Mouse (Mus musculus): ENCODE measurements around the gene Itga1. TPM values are rescaled to one million over a fixed set of nuclear protein-coding genes. Genes with fewer than 3 reads are reported as not detected.

The Itga1 gene
- total and polyA plus RNA-seq, 3 experiments: not detected

GRCm38 (mm10) chr13:114923331-114923730 lies 178.4 kb downstream of the Itga1 start:
- TF ChIP-seq TCF12 (IDR thresholded peaks at IDR 0.05; ENCODE audit: low read depth, low read length) (no peak), ELF1 (IDR thresholded peaks at IDR 0.05; ENCODE audit: low read depth, low read length) (no peak), BHLHE40 (IDR thresholded peaks at IDR 0.05; ENCODE audit: borderline replicate concordance, low read depth, low read length) (no peak), CHD1 (IDR thresholded peaks at IDR 0.05; ENCODE audit: low read depth, low read length) (no peak), CTCF (IDR thresholded peaks at IDR 0.05 in 2 of 3, conservative IDR thresholded peaks at IDR 0.05 in 1 of 3; ENCODE audit: control insufficient read depth in 1 of 3, insufficient read depth in 1 of 3, low read depth in 2 of 3, low read length in 3 of 3, poor library complexity in 1 of 3, severe bottlenecking in 1 of 3) (no peak), ZKSCAN1 (IDR thresholded peaks at IDR 0.05; ENCODE audit: low read depth, low read length) (no peak), ZNF384 (IDR thresholded peaks at IDR 0.05; ENCODE audit: low read depth, low read length) (no peak), MAFK (IDR thresholded peaks at IDR 0.05; ENCODE audit: borderline replicate concordance, low read depth, low read length) (no peak), USF2 (IDR thresholded peaks at IDR 0.05; ENCODE audit: borderline replicate concordance in 1 of 2, insufficient read depth in 1 of 2, low read depth in 1 of 2, low read length in 2 of 2) (no peak)
- Histone ChIP-seq H3K9ac (ENCODE audit: control insufficient read depth, low read depth, low read length, poor library complexity, severe bottlenecking) (no peak overlapping the region), H3K4me1 (ENCODE audit: control insufficient read depth in 1 of 2, insufficient read depth in 2 of 2, low read length in 2 of 2) (no peaks in the 10 kb centered on the region)

GRCm38 (mm10) chr13:114915767-114916166 lies 186.0 kb downstream of the Itga1 start:
- Histone ChIP-seq H3K4me3 (ENCODE audit: control insufficient read depth in 1 of 2, insufficient read depth in 1 of 2, low read depth in 2 of 2, low read length in 2 of 2) (no peak overlapping the region), H3K79me2 (ENCODE audit: control insufficient read depth, insufficient read depth, low read length, poor library complexity) (no peaks in the 10 kb centered on the region), H3K27me3 (ENCODE audit: control insufficient read depth in 1 of 2, insufficient read depth in 2 of 2, low read length in 2 of 2) (no peaks in the 10 kb centered on the region), H3K9ac (ENCODE audit: control insufficient read depth, low read depth, low read length, poor library complexity, severe bottlenecking) (no peak overlapping the region), H3K36me3 (ENCODE audit: control insufficient read depth in 1 of 2, insufficient read depth in 2 of 2, low read length in 2 of 2) (no peaks in the 10 kb centered on the region), H3K4me1 (ENCODE audit: control insufficient read depth in 1 of 2, insufficient read depth in 2 of 2, low read length in 2 of 2) (no peaks in the 10 kb centered on the region), H3K9me3 (replicated peaks; ENCODE audit: insufficient read depth, low read length) (no peaks in the 10 kb centered on the region), H3K27ac (ENCODE audit: control insufficient read depth, low read depth, low read length) (no peak overlapping the region)
- TF ChIP-seq JUND (IDR thresholded peaks at IDR 0.05; ENCODE audit: low read depth, low read length) (no peak), ZKSCAN1 (IDR thresholded peaks at IDR 0.05; ENCODE audit: low read depth, low read length) (no peak), E2F4 (IDR thresholded peaks at IDR 0.05; ENCODE audit: borderline replicate concordance, low read depth, low read length) (no peak), KAT2A (conservative IDR thresholded peaks at IDR 0.05; ENCODE audit: low read depth, low read length) (no peak), ZMIZ1 (IDR thresholded peaks at IDR 0.05; ENCODE audit: low read depth, low read length) (no peak), NRF1 (IDR thresholded peaks at IDR 0.05; ENCODE audit: insufficient read depth, low read depth, low read length, poor library complexity, severe bottlenecking) (no peak), EP300 (IDR thresholded peaks at IDR 0.05; ENCODE audit: low read depth in 1 of 2, low read length in 2 of 2) (no peak), SIN3A (IDR thresholded peaks at IDR 0.05; ENCODE audit: low read length) (no peak), MYC (IDR thresholded peaks at IDR 0.05; ENCODE audit: low read depth, low read length) (no peak), UBTF (IDR thresholded peaks at IDR 0.05; ENCODE audit: borderline replicate concordance, insufficient read depth, low read depth, low read length) (no peak), CTCF (IDR thresholded peaks at IDR 0.05 in 2 of 3, conservative IDR thresholded peaks at IDR 0.05 in 1 of 3; ENCODE audit: control insufficient read depth in 1 of 3, insufficient read depth in 1 of 3, low read depth in 2 of 3, low read length in 3 of 3, poor library complexity in 1 of 3, severe bottlenecking in 1 of 3) (no peak), ZC3H11A (IDR thresholded peaks at IDR 0.05; ENCODE audit: low read depth, low read length) (no peak), TBP (IDR thresholded peaks at IDR 0.05; ENCODE audit: low read depth, low read length) (no peak)
- no peak for DNase-seq (ENCODE audit: low read depth, low spot score)

More at GRCm38 (mm10) chr13:114923331-114923730, 178.4 kb downstream of the Itga1 start:
- Histone ChIP-seq H3K27me3 (ENCODE audit: control insufficient read depth in 1 of 2, insufficient read depth in 2 of 2, low read length in 2 of 2) (no peaks in the 10 kb centered on the region), H3K9me3 (replicated peaks; ENCODE audit: insufficient read depth, low read length) (no peaks in the 10 kb centered on the region), H3K27ac (ENCODE audit: control insufficient read depth, low read depth, low read length) (no peak overlapping the region), H3K36me3 (ENCODE audit: control insufficient read depth in 1 of 2, insufficient read depth in 2 of 2, low read length in 2 of 2) (no peaks in the 10 kb centered on the region), H3K79me2 (ENCODE audit: control insufficient read depth, insufficient read depth, low read length, poor library complexity) (no peaks in the 10 kb centered on the region), H3K4me3 (ENCODE audit: control insufficient read depth in 1 of 2, insufficient read depth in 1 of 2, low read depth in 2 of 2, low read length in 2 of 2) (no peak overlapping the region)
- DNase-seq (ENCODE audit: low read depth, low spot score): no peak
